Mouse (Mus musculus) erythroblast, embryonic 14.5 days (primary cell): ENCODE measurements around the gene Shc4.

Experiments used
- GATA1 ChIP-seq: IDR thresholded peaks from 2 replicates; pipeline ENCODE4 v1.6.1; 2012; ENCODE audit warnings: low read length, inconsistent platforms, mixed read lengths
- TAL1 ChIP-seq: IDR thresholded peaks from 3 replicates; pipeline ENCODE4 v1.6.1; 2012; ENCODE audit warnings: low read length, inconsistent platforms, mixed read lengths

- no peak for TF ChIP-seq TAL1
- no peak for TF ChIP-seq GATA1
Measured at GRCm38 (mm10) chr2:125651563-125651962, 72.4 kb downstream of the Shc4 start.
